Mouse (Mus musculus) skeletal muscle tissue, postnatal 0 days (tissue): Measurements from ENCODE around the gene Txlnb. TPM values are rescaled to one million over a fixed set of nuclear protein-coding genes. Genes with fewer than 3 reads are reported as not detected.

Experiments
- polyA plus RNA-seq: library from polyadenylated mRNA; unstranded; fragments of >200 nt; fragmentation: Nextera tagmentation; extraction: Ambion mirVana; gene quantifications from 2 replicates; pipeline ENCODE4 v1.2.1, GENCODE M21; 2015

The Txlnb gene
- 52.1 and 58.1 TPM in 2 replicates for polyA plus RNA-seq

GRCm38 (mm10) chr10:17795767-17796631 lies at the start of gene Txlnb:
TSS of gene Txlnb (plus strand) at chr10:17796226.

Other genes with a start within 250 kb of the Txlnb start
- 41.8 and 42.1 TPM in 2 replicates for gene Cited2, start 73.0 kb upstream of the Txlnb start, polyA plus RNA-seq
- 3.2 and 3.8 TPM in 2 replicates for gene Heca, start 151.8 kb downstream of the Txlnb start, polyA plus RNA-seq
- gene Abracl, start 227.1 kb downstream of the Txlnb start, polyA plus RNA-seq: 103 and 111 TPM in 2 replicates